Mouse (Mus musculus) forebrain, embryonic 16.5 days (tissue): ENCODE results near the gene Mdga2. TPM values are rescaled to one million over a fixed set of nuclear protein-coding genes. Genes with fewer than 3 reads are reported as not detected.

Experiments used
- ATAC-seq: fragments of 200-750 bp; cut with Nextera tagmentation; 2 replicates; pipeline ENCODE4 v1.8.0; 2017; ENCODE audit warnings: mild to moderate bottlenecking, moderate library complexity
- H3K27ac ChIP-seq: fragments of 300-500 bp; sonication (generic); 2 replicates; pipeline ENCODE4 v1.5.1; 2014; ENCODE audit warnings: low read length, control low read depth
- H3K27me3 ChIP-seq: fragments of 300-500 bp; sonication (generic); replicated peaks from 2 replicates; pipeline ENCODE4 v1.6.1; 2014; ENCODE audit warnings: low read length; ENCODE audit not compliant: control insufficient read depth, insufficient read depth
- H3K36me3 ChIP-seq: fragments of 300-500 bp; sonication (generic); 2 replicates; pipeline ENCODE4 v1.6.1; 2014; ENCODE audit not compliant: control insufficient read depth, insufficient read depth
- H3K4me1 ChIP-seq: fragments of 300-500 bp; sonication (generic); replicated peaks from 2 replicates; pipeline ENCODE4 v1.6.1; 2014; ENCODE audit warnings: low read length; ENCODE audit not compliant: control insufficient read depth, insufficient read depth
- H3K4me2 ChIP-seq: fragments of 300-500 bp; sonication (generic); 2 replicates; pipeline ENCODE4 v1.6.1; 2014; ENCODE audit warnings: mild to moderate bottlenecking, low read length, control low read depth
- H3K4me3 ChIP-seq: fragments of 300-500 bp; sonication (generic); replicated peaks from 2 replicates; pipeline ENCODE4 v1.5.1; 2014; ENCODE audit warnings: mild to moderate bottlenecking, low read length, control low read depth
- H3K9ac ChIP-seq: fragments of 300-500 bp; sonication (generic); replicated peaks from 2 replicates; pipeline ENCODE4 v1.6.1; 2014; ENCODE audit warnings: low read depth, low read length, control low read depth
- H3K9me3 ChIP-seq: fragments of 300-500 bp; sonication (generic); 2 replicates; pipeline ENCODE4 v1.6.1; 2016; ENCODE audit warnings: low read length; ENCODE audit not compliant: control insufficient read depth
- WGBS: fragments of 180-500 bp; shearing (Covaris S2); extraction: QIAGEN DNeasy Blood & Tissue Kit; methylation state at CpG from one replicate; pipeline ENCODE4 v1.1.7; 2014; 5-methylcytosine and 5-hydroxymethylcytosine counted together
- polyA plus RNA-seq: library from polyadenylated mRNA; unstranded; fragments of >200 nt; fragmentation: Nextera tagmentation; extraction: Ambion mirVana; gene quantifications from 2 replicates; pipeline ENCODE4 v1.2.1, GENCODE M21; 2015

Gene Mdga2
- polyA plus RNA-seq, 1 experiment from 2014 or later: 35.3 TPM

- Histone ChIP-seq H3K36me3 (no peaks in the 10 kb centered on the region), H3K4me3 (no peak overlapping the region), H3K4me2 (no peak overlapping the region), H3K9me3 (no peaks in the 10 kb centered on the region), H3K27me3 (no peaks in the 10 kb centered on the region), H3K4me1 (no peaks in the 10 kb centered on the region), H3K9ac (no peak overlapping the region), H3K27ac (no peak overlapping the region)
- WGBS: 54% methylated on average over 12 of the region's 12 CpGs
- no peak for ATAC-seq
Measured at GRCm38 (mm10) chr12:66648605-66649552, 573.5 kb downstream of the Mdga2 start.

- H3K4me1 ChIP-seq: 0 out of 2 replicates have a peak, but pooled peaks cover 2% of the 10 kb centered on the region
- H3K27ac ChIP-seq: no peak overlapping the region
- no peak overlapping the region for H3K9ac ChIP-seq
- no peaks in the 10 kb centered on the region for H3K27me3 ChIP-seq
- peak; percentile 91 for ATAC-seq
- no peaks in the 10 kb centered on the region for H3K36me3 ChIP-seq
- no peak overlapping the region for H3K4me2 ChIP-seq
- H3K4me3 ChIP-seq: no peak overlapping the region
- H3K9me3 ChIP-seq: no peaks in the 10 kb centered on the region
- 31% methylated on average over 1 of the region's 1 CpGs for WGBS
Measured at GRCm38 (mm10) chr12:66640408-66640807, 581.9 kb downstream of the Mdga2 start.

GRCm38 (mm10) chr12:66619944-66620343, 602.4 kb downstream of the Mdga2 start:
- Histone ChIP-seq H3K36me3 (no peaks in the 10 kb centered on the region), H3K4me3 (no peak overlapping the region), H3K9me3 (no peaks in the 10 kb centered on the region), H3K4me2 (no peak overlapping the region), H3K27me3 (no peaks in the 10 kb centered on the region), H3K27ac (no peak overlapping the region), H3K9ac (no peak overlapping the region), H3K4me1 (no peaks in the 10 kb centered on the region)
- ATAC-seq: no peak
- WGBS: 82% methylated on average over 3 of the region's 3 CpGs

- WGBS: 18% methylated on average over 1 of the region's 1 CpGs
- peak; percentile 26; the same call in 1 of the 2 replicates for ATAC-seq
- Histone ChIP-seq H3K4me2 (no peak overlapping the region), H3K9ac (no peak overlapping the region), H3K36me3 (no peaks in the 10 kb centered on the region), H3K27me3 (no peaks in the 10 kb centered on the region), H3K4me3 (no peak overlapping the region), H3K9me3 (no peaks in the 10 kb centered on the region), H3K27ac (no peak overlapping the region), H3K4me1 (no peaks in the 10 kb centered on the region)
Measured at GRCm38 (mm10) chr12:66591617-66592230, 630.6 kb downstream of the Mdga2 start.

- no peak overlapping the region for H3K4me2 ChIP-seq
- H3K9ac ChIP-seq: no peak overlapping the region
- 95% methylated on average over 1 of the region's 1 CpGs for WGBS
- no peak overlapping the region for H3K27ac ChIP-seq
- H3K27me3 ChIP-seq: no peaks in the 10 kb centered on the region
- H3K36me3 ChIP-seq: no peaks in the 10 kb centered on the region
- no peak overlapping the region for H3K4me3 ChIP-seq
- no peak for ATAC-seq
- no peaks in the 10 kb centered on the region for H3K9me3 ChIP-seq
- no peaks in the 10 kb centered on the region for H3K4me1 ChIP-seq
Measured at GRCm38 (mm10) chr12:66565396-66565795, 657.0 kb downstream of the Mdga2 start.

GRCm38 (mm10) chr12:66556846-66557245, 665.5 kb downstream of the Mdga2 start:
- WGBS: 46% methylated on average over 3 of the region's 3 CpGs
- Histone ChIP-seq H3K36me3 (no peaks in the 10 kb centered on the region), H3K4me2 (no peak overlapping the region), H3K9me3 (no peaks in the 10 kb centered on the region), H3K4me3 (no peak overlapping the region), H3K27ac (no peak overlapping the region), H3K4me1 (no peaks in the 10 kb centered on the region), H3K9ac (no peak overlapping the region), H3K27me3 (no peaks in the 10 kb centered on the region)
- no peak for ATAC-seq

GRCm38 (mm10) chr12:66556178-66556820, 666.0 kb downstream of the Mdga2 start:
- H3K27me3 ChIP-seq: no peaks in the 10 kb centered on the region
- no peaks in the 10 kb centered on the region for H3K4me1 ChIP-seq
- no peak overlapping the region for H3K4me2 ChIP-seq
- no peaks in the 10 kb centered on the region for H3K36me3 ChIP-seq
- ATAC-seq: peak; percentile 75
- no peak overlapping the region for H3K4me3 ChIP-seq
- H3K27ac ChIP-seq: no peak overlapping the region
- H3K9me3 ChIP-seq: no peaks in the 10 kb centered on the region
- WGBS: 8% methylated on average over 2 of the region's 2 CpGs
- no peak overlapping the region for H3K9ac ChIP-seq

GRCm38 (mm10) chr12:66524973-66525372, 697.4 kb downstream of the Mdga2 start:
- Histone ChIP-seq H3K4me1 (no peaks in the 10 kb centered on the region), H3K9me3 (no peaks in the 10 kb centered on the region), H3K4me2 (no peak overlapping the region), H3K27ac (no peak overlapping the region), H3K36me3 (no peaks in the 10 kb centered on the region), H3K27me3 (no peaks in the 10 kb centered on the region), H3K9ac (no peak overlapping the region), H3K4me3 (no peak overlapping the region)
- WGBS: 11% methylated on average over 2 of the region's 2 CpGs
- ATAC-seq: no peak

GRCm38 (mm10) chr12:66499258-66499657, 723.1 kb downstream of the Mdga2 start:
- ATAC-seq: no peak
- Histone ChIP-seq H3K4me3 (no peak overlapping the region), H3K27ac (no peak overlapping the region), H3K36me3 (no peaks in the 10 kb centered on the region), H3K4me2 (no peak overlapping the region), H3K27me3 (no peaks in the 10 kb centered on the region), H3K9me3 (no peaks in the 10 kb centered on the region), H3K9ac (no peak overlapping the region), H3K4me1 (no peaks in the 10 kb centered on the region)
- WGBS: 79% methylated on average over 4 of the region's 4 CpGs
